Mouse (Mus musculus): Measurements from ENCODE around the gene St6galnac3. TPM values are rescaled to one million over a fixed set of nuclear protein-coding genes. Genes with fewer than 3 reads are reported as not detected.

St6galnac3 gene
- polyA plus RNA-seq, 1 experiment, result 13.5 TPM

GRCm38 (mm10) chr3:153189685-153190467 lies 535.1 kb downstream of the St6galnac3 start:
- no peak for DNase-seq (ENCODE audit: extremely low spot score in 1 of 2, low spot score in 1 of 2)

- no peak for DNase-seq (ENCODE audit: extremely low spot score in 1 of 2, low spot score in 1 of 2)
Observed at GRCm38 (mm10) chr3:153188224-153188623, 536.8 kb downstream of the St6galnac3 start.

GRCm38 (mm10) chr3:153185117-153185516 lies 539.9 kb downstream of the St6galnac3 start:
- peak in 1 of 2 experiments; percentile 30 for DNase-seq (ENCODE audit: extremely low spot score in 1 of 2, low spot score in 1 of 2)

- no peak for DNase-seq (ENCODE audit: extremely low spot score in 1 of 2, low spot score in 1 of 2)
Observed at GRCm38 (mm10) chr3:153181242-153181641, 543.7 kb downstream of the St6galnac3 start.

- no peak for DNase-seq (ENCODE audit: extremely low spot score in 1 of 2, low spot score in 1 of 2)
Observed at GRCm38 (mm10) chr3:153176749-153177148, 548.2 kb downstream of the St6galnac3 start.

GRCm38 (mm10) chr3:153176325-153176724 lies 548.6 kb downstream of the St6galnac3 start:
- DNase-seq (ENCODE audit: extremely low spot score in 1 of 2, low spot score in 1 of 2), result no peak

GRCm38 (mm10) chr3:153174336-153175033 lies 550.5 kb downstream of the St6galnac3 start:
- no peak for DNase-seq (ENCODE audit: extremely low spot score in 1 of 2, low spot score in 1 of 2)

GRCm38 (mm10) chr3:153173567-153173966 lies 551.4 kb downstream of the St6galnac3 start:
- no peak for DNase-seq (ENCODE audit: extremely low spot score in 1 of 2, low spot score in 1 of 2)

- DNase-seq (ENCODE audit: extremely low spot score in 1 of 2, low spot score in 1 of 2), result no peak
Observed at GRCm38 (mm10) chr3:153170146-153170545, 554.8 kb downstream of the St6galnac3 start.

- no peak for DNase-seq (ENCODE audit: extremely low spot score in 1 of 2, low spot score in 1 of 2)
Observed at GRCm38 (mm10) chr3:153169744-153170143, 555.2 kb downstream of the St6galnac3 start.

- no peak for DNase-seq (ENCODE audit: extremely low spot score in 1 of 2, low spot score in 1 of 2)
Observed at GRCm38 (mm10) chr3:153161676-153162075, 563.3 kb downstream of the St6galnac3 start.

GRCm38 (mm10) chr3:153160683-153161082 lies 564.3 kb downstream of the St6galnac3 start:
- DNase-seq (ENCODE audit: extremely low spot score in 1 of 2, low spot score in 1 of 2), result no peak

GRCm38 (mm10) chr3:153148887-153149286 lies 576.1 kb downstream of the St6galnac3 start:
- no peak for DNase-seq (ENCODE audit: extremely low spot score in 1 of 2, low spot score in 1 of 2)

Other genes with a start within 250 kb of the St6galnac3 start
- gene Asb17, start 119.0 kb upstream of the St6galnac3 start, polyA plus RNA-seq (2012; rRNA removed), result not detected in 2 replicates
- 0.04 and 0.06 TPM in 2 replicates for gene Msh4, start 181.0 kb upstream of the St6galnac3 start, polyA plus RNA-seq (2012; rRNA removed)
- 66.9 and 73.9 TPM in 2 replicates for gene Rabggtb, start 187.8 kb upstream of the St6galnac3 start, polyA plus RNA-seq (2012; rRNA removed)
- gene Acadm, start 219.5 kb upstream of the St6galnac3 start, polyA plus RNA-seq (2012; rRNA removed), result 81.7 and 90.0 TPM in 2 replicates
- 6.6 and 8.3 TPM in 2 replicates for gene Slc44a5, start 248.3 kb upstream of the St6galnac3 start, polyA plus RNA-seq (2012; rRNA removed)